Mouse (Mus musculus) bone marrow, adult 2 months (tissue): ENCODE results near the gene 4933430I17Rik.

Source experiments
- CTCF ChIP-seq: fragments of 200-500 bp; IDR thresholded peaks from 2 replicates; pipeline ENCODE4 v1.5.1; 2011; ENCODE audit warnings: low read length, control low read depth; ENCODE audit not compliant: control insufficient read depth, insufficient read depth
- POLR2A ChIP-seq: fragments of 200-500 bp; IDR thresholded peaks from 2 replicates; pipeline ENCODE4 v1.6.1; 2011; ENCODE audit warnings: low read depth, mild to moderate bottlenecking, control low read depth, low read length, borderline replicate concordance; ENCODE audit not compliant: control insufficient read depth

DNA sequence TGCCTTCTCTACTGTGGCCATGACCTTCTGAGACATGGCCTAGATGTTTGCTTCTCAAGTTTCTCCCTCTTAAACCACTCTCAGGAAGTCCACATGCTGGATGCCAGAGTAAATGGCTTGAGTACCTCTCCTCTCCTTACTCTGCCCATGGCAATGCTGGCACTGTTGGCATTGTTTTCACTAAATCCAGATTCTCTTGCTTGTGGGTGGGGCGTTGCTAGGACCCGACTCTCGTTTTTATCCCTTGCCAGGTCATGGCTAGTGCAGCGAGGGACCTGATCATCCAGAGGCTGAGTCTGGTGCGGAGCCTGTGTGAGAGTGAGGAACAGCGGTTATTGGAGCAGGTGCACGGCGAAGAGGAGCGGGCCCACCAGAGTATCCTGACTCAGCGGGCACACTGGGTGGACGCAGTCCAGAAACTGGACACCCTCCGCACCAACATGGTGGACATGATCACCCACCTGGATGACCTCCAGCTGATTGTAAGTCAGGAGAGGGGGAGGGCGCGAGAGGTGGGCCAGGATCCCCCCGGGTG lies 38.9 kb upstream of the 4933430I17Rik start:
- TF ChIP-seq CTCF: no peak
- no peak for TF ChIP-seq POLR2A
